Mouse (Mus musculus) kidney, postnatal 36 days (tissue): Measurements from ENCODE around the gene Eda.
"Not testable (repeated sequence)": the region's sequence is repeated elsewhere in the genome, so short reads cannot be mapped to it uniquely, and the experiment has no call there.

Source experiments
- DNase-seq, 2 experiments: peaks; one replicate each; pipeline ENCODE4 v3.0.0; 2021 to 2022; ENCODE audit warnings: mixed read lengths in 2 of 2

Eda gene

DNA sequence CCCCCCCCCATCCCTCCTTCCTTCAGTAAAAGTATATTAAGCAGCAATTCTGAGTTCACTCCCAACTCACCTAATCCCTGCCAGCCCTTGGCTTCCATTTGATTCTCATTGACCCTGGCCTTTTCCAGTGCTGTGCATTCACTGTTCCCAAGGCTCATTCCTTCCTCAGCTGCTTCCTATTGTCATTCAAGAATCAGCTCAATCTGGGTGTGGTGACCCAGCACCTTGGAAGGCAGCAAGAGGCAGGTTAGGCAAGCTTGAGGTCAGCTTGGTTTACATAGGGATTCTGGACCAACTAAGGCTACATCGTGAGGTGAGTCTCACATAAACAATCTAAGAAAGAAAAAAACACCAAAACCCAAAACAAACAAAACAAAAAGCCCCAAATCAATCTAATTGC is 433.8 kb downstream of the Eda start:
- DNase-seq, result no peak

DNA sequence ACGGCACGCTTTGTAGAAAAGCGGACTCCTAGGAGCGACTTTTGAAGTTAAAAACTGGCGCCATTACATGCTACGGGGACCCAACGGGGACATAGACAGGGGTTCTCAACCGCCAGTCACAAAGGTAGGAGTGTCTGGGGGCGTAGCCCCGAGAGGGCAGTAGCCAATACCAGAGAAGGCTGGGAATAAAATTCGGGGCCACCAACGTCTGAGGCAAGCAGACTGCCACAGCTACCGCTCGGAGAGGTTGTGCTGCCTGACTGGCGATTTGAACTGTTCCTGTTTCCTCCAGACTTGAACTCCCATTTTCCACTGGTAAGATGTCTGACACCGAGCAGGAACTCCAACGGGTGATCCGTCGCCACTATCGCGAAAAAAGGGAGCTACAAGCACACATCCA is 453.3 kb downstream of the Eda start, which contains the start of gene Otud6a:
Gene Otud6a (plus strand): TSS at position 321 of the 400 bp plus-strand sequence.
- DNase-seq, result no peak

DNA sequence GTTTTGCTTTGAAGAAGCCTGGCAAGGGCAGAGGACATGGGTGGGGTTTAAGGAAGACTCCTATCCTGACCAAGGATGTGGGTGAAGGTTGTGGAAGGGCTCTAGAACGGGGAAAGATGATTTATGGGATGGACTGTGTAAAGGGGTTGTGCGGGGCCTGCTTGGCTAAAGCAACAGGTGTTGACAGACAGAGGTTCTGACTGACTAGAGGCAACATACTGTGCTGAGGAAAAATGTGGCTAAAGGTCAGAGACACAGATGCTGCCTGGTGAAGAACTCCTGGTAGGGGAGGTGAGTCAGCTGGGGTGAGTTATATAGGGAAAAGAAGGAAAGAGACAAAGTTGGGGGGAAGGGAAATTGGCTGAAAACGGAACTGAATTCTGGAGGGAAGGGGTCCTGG is 456.9 kb downstream of the Eda start:
- no peak for DNase-seq

DNA sequence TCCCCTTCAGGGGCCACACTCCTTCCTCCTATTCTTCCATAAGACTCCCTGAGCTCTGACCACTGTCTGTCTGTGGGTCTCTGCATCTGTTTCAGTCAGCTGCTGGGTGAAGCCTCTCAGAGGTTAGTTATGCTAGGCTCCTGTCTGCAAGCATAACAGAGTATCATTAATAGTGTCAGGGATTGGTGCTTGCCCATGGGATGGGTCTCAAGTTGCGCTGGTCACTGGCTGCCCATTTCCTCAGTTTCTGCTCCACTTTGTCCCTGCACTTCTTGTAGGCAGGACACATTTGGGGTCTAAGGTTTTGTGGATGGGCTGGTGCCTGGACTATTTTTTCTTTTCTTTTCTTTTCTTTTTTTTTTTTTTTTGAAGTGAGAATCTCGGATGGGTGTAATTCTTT is 467.2 kb downstream of the Eda start, which contains the start of gene Awat2:
Gene Awat2 (minus strand): TSS at position 101 of the 400 bp plus-strand sequence.
- DNase-seq, result not testable (repeated sequence)

DNA sequence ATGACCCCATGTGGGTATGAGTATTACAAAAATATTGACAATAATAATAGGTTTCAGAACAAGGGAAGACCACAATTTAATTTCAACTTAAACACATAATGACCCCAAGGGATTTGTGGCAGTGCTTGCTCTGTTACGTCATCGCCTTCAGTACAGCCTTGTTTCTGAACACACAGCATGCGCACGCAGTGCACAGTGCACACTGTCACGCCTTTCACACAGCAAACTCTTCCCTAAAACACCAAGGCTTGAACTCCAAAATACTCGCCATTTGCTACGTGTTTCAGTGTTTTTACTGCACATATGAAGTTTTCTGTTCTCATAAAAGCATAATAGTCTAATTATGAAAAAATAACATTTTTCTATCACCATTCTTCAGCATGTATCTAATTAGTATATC is 468.1 kb downstream of the Eda start:
- DNase-seq, result no peak
